ENCODE assay signal across 11 mouse cellular contexts in the genomic region with DNA sequence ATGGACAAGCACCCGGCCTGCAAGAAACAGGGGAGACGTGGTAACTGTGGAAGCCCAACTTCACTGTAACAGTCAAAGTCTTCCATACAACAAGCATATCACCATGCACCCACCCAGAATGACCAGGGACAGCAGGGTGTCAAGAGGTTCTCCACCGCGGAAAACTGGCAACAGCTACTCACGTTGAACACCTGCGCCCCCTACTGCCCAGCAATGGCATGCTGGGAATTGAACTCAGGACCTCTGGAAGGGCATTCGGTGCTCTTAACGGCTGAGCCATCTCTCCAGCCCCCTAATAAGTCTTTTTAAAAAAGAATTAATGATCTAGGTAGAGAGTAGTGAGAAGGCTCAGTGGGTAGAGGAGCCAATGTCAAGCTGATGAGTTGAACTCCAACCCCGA. TPM values are rescaled to one million over a fixed set of nuclear protein-coding genes. Genes with fewer than 3 reads are reported as not detected.
DNase-seq lines count a peak whose midpoint lies in the region; ATAC-seq and TF ChIP-seq lines count a peak whose summit lies in the region.
"Had no signal": no experiment of that assay in that cellular context is flagged by ENCODE, and none has a peak within 500 bp of the region (broad histone marks: within the 10 kb centered on the region; RNA-seq: fewer than 3 reads in every experiment).

No protein-coding gene starts in this region.

- no peaks in the 10 kb centered on the region for H3K4me1 ChIP-seq in forebrain, postnatal 0 days (ENCODE audit: insufficient read depth)
- H3K4me1 ChIP-seq in forebrain, embryonic 14.5 days (ENCODE audit: control insufficient read depth, insufficient read depth, low read length) = no peaks in the 10 kb centered on the region
- H3K4me1 ChIP-seq in midbrain, embryonic 10.5 days = peaks cover 21% of the 10 kb centered on the region
- no peaks in the 10 kb centered on the region for H3K4me1 ChIP-seq in midbrain, embryonic 11.5 days (ENCODE audit: control insufficient read depth, insufficient read depth, low read length)
- peaks cover 52% of the 10 kb centered on the region for H3K4me1 ChIP-seq in bone marrow macrophage, adult 2 months (ENCODE audit: control insufficient read depth, insufficient read depth, low read length)
- H3K4me1 ChIP-seq in testis, adult 2 months (ENCODE audit: control insufficient read depth, insufficient read depth, low read length) = peaks cover 4% of the 10 kb centered on the region
- peaks cover 18% of the 10 kb centered on the region for H3K4me1 ChIP-seq in embryonic facial prominence, embryonic 10.5 days
- H3K4me1 ChIP-seq: stomach, embryonic 15.5 days had no signal

- WGBS in forebrain, postnatal 0 days = 62% methylated on average over 9 of the region's 9 CpGs
- 53% methylated on average over 9 of the region's 9 CpGs for WGBS in forebrain, embryonic 14.5 days
- 60% methylated on average over 9 of the region's 9 CpGs for WGBS in midbrain, embryonic 10.5 days
- 56% methylated on average over 9 of the region's 9 CpGs for WGBS in midbrain, embryonic 11.5 days
- WGBS in embryonic facial prominence, embryonic 10.5 days = 50% methylated on average over 9 of the region's 9 CpGs

- H3K9ac ChIP-seq in forebrain, postnatal 0 days = no peak overlapping the region
- no peak overlapping the region for H3K9ac ChIP-seq in forebrain, embryonic 14.5 days (ENCODE audit: low read length)
- H3K9ac ChIP-seq in midbrain, embryonic 11.5 days (ENCODE audit: low read length) = no peak overlapping the region
- H3K9ac ChIP-seq: stomach, embryonic 15.5 days had no signal

- no peak for TF ChIP-seq POLR2A in bone marrow macrophage, adult 2 months (IDR thresholded peaks at IDR 0.05; ENCODE audit: borderline replicate concordance, low read depth, low read length)
- no peak for TF ChIP-seq POLR2A in testis, adult 2 months (IDR thresholded peaks at IDR 0.05; ENCODE audit: control insufficient read depth, low read depth, low read length)

- H3K4me2 ChIP-seq in forebrain, postnatal 0 days (ENCODE audit: low read depth) = no peak overlapping the region
- no peak overlapping the region for H3K4me2 ChIP-seq in forebrain, embryonic 14.5 days (ENCODE audit: low read length)
- H3K4me2 ChIP-seq in midbrain, embryonic 11.5 days = no peak overlapping the region
- H3K4me2 ChIP-seq: stomach, embryonic 15.5 days had no signal

- peak; percentile 47 for TF ChIP-seq CTCF in forebrain, postnatal 0 days (IDR thresholded peaks at IDR 0.05; ENCODE audit: low read depth)
- peak; percentile 50 for TF ChIP-seq CTCF in bone marrow macrophage, adult 2 months (IDR thresholded peaks at IDR 0.05; ENCODE audit: low read depth, low read length)
- peak; percentile 80; the same call in 1 of the 2 replicates for TF ChIP-seq CTCF in testis, adult 2 months (IDR thresholded peaks at IDR 0.05; ENCODE audit: control insufficient read depth, insufficient read depth, insufficient replicate concordance, low read depth, low read length)

- no peaks in the 10 kb centered on the region for H3K9me3 ChIP-seq in forebrain, postnatal 0 days (ENCODE audit: low read length)
- no peaks in the 10 kb centered on the region for H3K9me3 ChIP-seq in forebrain, embryonic 14.5 days (replicated peaks; ENCODE audit: control insufficient read depth, low read length)
- no peaks in the 10 kb centered on the region for H3K9me3 ChIP-seq in midbrain, embryonic 10.5 days (replicated peaks)
- H3K9me3 ChIP-seq in midbrain, embryonic 11.5 days (ENCODE audit: control insufficient read depth, low read length) = no peaks in the 10 kb centered on the region
- H3K9me3 ChIP-seq in embryonic facial prominence, embryonic 10.5 days = no peaks in the 10 kb centered on the region
- H3K9me3 ChIP-seq: stomach, embryonic 15.5 days had no signal

- no peak for ATAC-seq in forebrain, postnatal 0 days
- no peak for ATAC-seq in forebrain, embryonic 14.5 days
- no peak for ATAC-seq in midbrain, embryonic 11.5 days (ENCODE audit: low FRiP score)

- peaks cover 11% of the 10 kb centered on the region; the same call in 1 of the 2 replicates for H3K36me3 ChIP-seq in forebrain, postnatal 0 days (ENCODE audit: insufficient read depth)
- no peaks in the 10 kb centered on the region for H3K36me3 ChIP-seq in forebrain, embryonic 14.5 days (ENCODE audit: control insufficient read depth, insufficient read depth, low read length)
- H3K36me3 ChIP-seq in midbrain, embryonic 10.5 days = peaks cover 5% of the 10 kb centered on the region; the same call in 1 of the 2 replicates
- H3K36me3 ChIP-seq in midbrain, embryonic 11.5 days (ENCODE audit: control insufficient read depth, insufficient read depth, low read length) = no peaks in the 10 kb centered on the region
- H3K36me3 ChIP-seq in testis, adult 2 months (ENCODE audit: control insufficient read depth, insufficient read depth, low read length) = no peaks in the 10 kb centered on the region
- peaks cover 3% of the 10 kb centered on the region; the same call in 1 of the 2 replicates for H3K36me3 ChIP-seq in embryonic facial prominence, embryonic 10.5 days (replicated peaks)

- no peak overlapping the region for H3K4me3 ChIP-seq in forebrain, postnatal 0 days (ENCODE audit: low read depth, low read length)
- H3K4me3 ChIP-seq in forebrain, embryonic 14.5 days (ENCODE audit: low read depth, low read length) = no peak overlapping the region
- no peak overlapping the region for H3K4me3 ChIP-seq in midbrain, embryonic 10.5 days
- H3K4me3 ChIP-seq in midbrain, embryonic 11.5 days (ENCODE audit: low read depth, low read length) = no peak overlapping the region
- no peak overlapping the region for H3K4me3 ChIP-seq in bone marrow macrophage, adult 2 months (ENCODE audit: insufficient read depth, low read length)
- H3K4me3 ChIP-seq in testis, adult 2 months (ENCODE audit: control insufficient read depth, low read depth, low read length) = peak overlapping the region; percentile 14
- no peak overlapping the region for H3K4me3 ChIP-seq in embryonic facial prominence, embryonic 10.5 days
- H3K4me3 ChIP-seq: stomach, embryonic 15.5 days had no signal

- H3K27me3 ChIP-seq in forebrain, postnatal 0 days (ENCODE audit: insufficient read depth, low read length) = no peaks in the 10 kb centered on the region
- no peaks in the 10 kb centered on the region for H3K27me3 ChIP-seq in forebrain, embryonic 14.5 days (replicated peaks; ENCODE audit: control insufficient read depth, insufficient read depth, low read length)
- H3K27me3 ChIP-seq in midbrain, embryonic 10.5 days (ENCODE audit: low read depth, poor library complexity, severe bottlenecking) = no peaks in the 10 kb centered on the region
- H3K27me3 ChIP-seq in midbrain, embryonic 11.5 days (ENCODE audit: control insufficient read depth, insufficient read depth, low read length) = no peaks in the 10 kb centered on the region
- H3K27me3 ChIP-seq in testis, adult 2 months (ENCODE audit: control insufficient read depth, insufficient read depth, low read length) = no peaks in the 10 kb centered on the region
- no peaks in the 10 kb centered on the region for H3K27me3 ChIP-seq in embryonic facial prominence, embryonic 10.5 days (replicated peaks; ENCODE audit: low read depth, poor library complexity, severe bottlenecking)
- H3K27me3 ChIP-seq: stomach, embryonic 15.5 days had no signal

- no peak for DNase-seq in forebrain, postnatal 0 days
- DNase-seq in forebrain, embryonic 14.5 days (ENCODE audit: low spot score) = no peak
- DNase-seq in midbrain, embryonic 10.5 days (ENCODE audit: low spot score) = peak; percentile 29
- DNase-seq in midbrain, embryonic 11.5 days (ENCODE audit: low spot score, missing footprints) = no peak
- DNase-seq in embryonic facial prominence, embryonic 10.5 days (ENCODE audit: low spot score) = no peak
- DNase-seq: gastrocnemius, postnatal 14 days had no signal

- no peak overlapping the region for H3K27ac ChIP-seq in forebrain, postnatal 0 days (ENCODE audit: low read depth, low read length)
- no peak overlapping the region for H3K27ac ChIP-seq in forebrain, embryonic 14.5 days (ENCODE audit: low read depth, low read length)
- H3K27ac ChIP-seq in midbrain, embryonic 10.5 days (replicated peaks) = no peak overlapping the region
- no peak overlapping the region for H3K27ac ChIP-seq in midbrain, embryonic 11.5 days (ENCODE audit: low read depth, low read length)
- no peak overlapping the region for H3K27ac ChIP-seq in bone marrow macrophage, adult 2 months (ENCODE audit: insufficient read depth, low read depth, low read length)
- H3K27ac ChIP-seq in testis, adult 2 months (ENCODE audit: control insufficient read depth, insufficient read depth, low read depth, low read length) = no peak overlapping the region
- no peak overlapping the region for H3K27ac ChIP-seq in embryonic facial prominence, embryonic 10.5 days (replicated peaks)
- H3K27ac ChIP-seq: stomach, embryonic 15.5 days had no signal

RNA-seq across cellular contexts. Expression of gene Sost, which starts 8.1 kb away (rescaled TPM):
- 0.31 TPM in 1 of 2 replicates, not detected in the other for total RNA-seq in forebrain, postnatal 0 days (2014; rRNA removed)
- not detected in 2 replicates for polyA plus RNA-seq in forebrain, postnatal 0 days (2015; fragmentation: Nextera tagmentation; extraction: Ambion mirVana)
- not detected in 2 replicates for polyA plus RNA-seq in forebrain, embryonic 14.5 days (2014; fragmentation: Nextera tagmentation; extraction: Ambion mirVana)
- 0.25 and 0.26 TPM in 2 replicates for polyA plus RNA-seq in midbrain, embryonic 10.5 days (2016; fragmentation: Nextera tagmentation; extraction: Ambion mirVana)
- not detected in 2 replicates for polyA plus RNA-seq in midbrain, embryonic 11.5 days (2014; fragmentation: Nextera tagmentation; extraction: Ambion mirVana)
- not detected in 2 replicates for polyA plus RNA-seq in bone marrow macrophage, adult 2 months (2012; ENCODE audit: insufficient read depth, insufficient read length, missing spikeins)
- 2.4 and 6.4 TPM in 2 replicates for polyA plus RNA-seq in testis, adult 2 months (2012; rRNA removed)
- polyA plus RNA-seq in embryonic facial prominence, embryonic 10.5 days (2016; fragmentation: Nextera tagmentation; extraction: Ambion mirVana) = 0.20 and 0.30 TPM in 2 replicates
- total RNA-seq: gastrocnemius, postnatal 14 days; megakaryocyte, adult 5-6 weeks had no signal
- polyA plus RNA-seq: neural tube, embryonic 14.5 days had no signal

RNA-seq across cellular contexts. Expression of gene Cfap97d1, which starts 9.2 kb away (rescaled TPM):
- total RNA-seq in forebrain, postnatal 0 days (2014; rRNA removed) = not detected in 2 replicates
- polyA plus RNA-seq in forebrain, postnatal 0 days (2015; fragmentation: Nextera tagmentation; extraction: Ambion mirVana) = not detected in 2 replicates
- not detected in 2 replicates for polyA plus RNA-seq in forebrain, embryonic 14.5 days (2014; fragmentation: Nextera tagmentation; extraction: Ambion mirVana)
- polyA plus RNA-seq in midbrain, embryonic 10.5 days (2016; fragmentation: Nextera tagmentation; extraction: Ambion mirVana) = not detected in 2 replicates
- polyA plus RNA-seq in midbrain, embryonic 11.5 days (2014; fragmentation: Nextera tagmentation; extraction: Ambion mirVana) = not detected in 2 replicates
- polyA plus RNA-seq in bone marrow macrophage, adult 2 months (2012; ENCODE audit: insufficient read depth, insufficient read length, missing spikeins) = not detected in 2 replicates
- polyA plus RNA-seq in testis, adult 2 months (2012; rRNA removed) = 72.2 and 94.1 TPM in 2 replicates
- not detected in 2 replicates for polyA plus RNA-seq in embryonic facial prominence, embryonic 10.5 days (2016; fragmentation: Nextera tagmentation; extraction: Ambion mirVana)
- total RNA-seq: gastrocnemius, postnatal 14 days; megakaryocyte, adult 5-6 weeks had no signal
- polyA plus RNA-seq: neural tube, embryonic 14.5 days; stomach, embryonic 15.5 days had no signal

RNA-seq across cellular contexts. Expression of gene Dusp3, which starts 11.9 kb away (rescaled TPM):
- total RNA-seq in forebrain, postnatal 0 days (2014; rRNA removed) = 32.8 and 35.5 TPM in 2 replicates
- polyA plus RNA-seq in forebrain, postnatal 0 days (2015; fragmentation: Nextera tagmentation; extraction: Ambion mirVana) = 25.1 and 31.0 TPM in 2 replicates
- polyA plus RNA-seq in forebrain, embryonic 14.5 days (2014; fragmentation: Nextera tagmentation; extraction: Ambion mirVana) = 10.4 and 12.2 TPM in 2 replicates
- polyA plus RNA-seq in midbrain, embryonic 10.5 days (2016; fragmentation: Nextera tagmentation; extraction: Ambion mirVana) = 12.2 and 13.1 TPM in 2 replicates
- polyA plus RNA-seq in midbrain, embryonic 11.5 days (2014; fragmentation: Nextera tagmentation; extraction: Ambion mirVana) = 11.1 and 11.6 TPM in 2 replicates
- polyA plus RNA-seq in bone marrow macrophage, adult 2 months (2012; ENCODE audit: insufficient read depth, insufficient read length, missing spikeins) = 79.3 and 80.4 TPM in 2 replicates
- polyA plus RNA-seq in testis, adult 2 months (2012; rRNA removed) = 249 and 266 TPM in 2 replicates
- polyA plus RNA-seq in embryonic facial prominence, embryonic 10.5 days (2016; fragmentation: Nextera tagmentation; extraction: Ambion mirVana) = 11.0 and 11.7 TPM in 2 replicates

RNA-seq across cellular contexts. Expression of gene Mpp3, which starts 53.3 kb away (rescaled TPM):
- total RNA-seq in forebrain, postnatal 0 days (2014; rRNA removed) = 56.6 and 60.3 TPM in 2 replicates
- polyA plus RNA-seq in forebrain, postnatal 0 days (2015; fragmentation: Nextera tagmentation; extraction: Ambion mirVana) = 45.5 and 46.4 TPM in 2 replicates
- polyA plus RNA-seq in forebrain, embryonic 14.5 days (2014; fragmentation: Nextera tagmentation; extraction: Ambion mirVana) = 34.2 and 39.6 TPM in 2 replicates
- polyA plus RNA-seq in midbrain, embryonic 10.5 days (2016; fragmentation: Nextera tagmentation; extraction: Ambion mirVana) = 13.3 and 16.9 TPM in 2 replicates
- polyA plus RNA-seq in midbrain, embryonic 11.5 days (2014; fragmentation: Nextera tagmentation; extraction: Ambion mirVana) = 14.4 and 15.5 TPM in 2 replicates
- 0.31 TPM in 1 of 2 replicates, not detected in the other for polyA plus RNA-seq in bone marrow macrophage, adult 2 months (2012; ENCODE audit: insufficient read depth, insufficient read length, missing spikeins)
- 11.0 and 14.7 TPM in 2 replicates for polyA plus RNA-seq in testis, adult 2 months (2012; rRNA removed)
- polyA plus RNA-seq in embryonic facial prominence, embryonic 10.5 days (2016; fragmentation: Nextera tagmentation; extraction: Ambion mirVana) = 8.2 and 10.3 TPM in 2 replicates
- total RNA-seq: megakaryocyte, adult 5-6 weeks had no signal

Comparison
In these comparisons a context has a peak if more than half of its experiments do, and no peak if none do; other contexts are left out.
1. RNA of gene Cfap97d1, which starts 9.2 kb away (polyA plus RNA-seq): 72.2 to 94.1 TPM in testis, adult 2 months; not detected in forebrain, postnatal 0 days, not detected in forebrain, embryonic 14.5 days, not detected in midbrain, embryonic 10.5 days, not detected in midbrain, embryonic 11.5 days, not detected in bone marrow macrophage, adult 2 months and not detected in embryonic facial prominence, embryonic 10.5 days; every median in the first group is over 10 times any median in the second.
2. Peak in every context shown above with its lines, with median percentiles within 50 percentile points of each other: CTCF ChIP-seq.